14 mouse cellular contexts compared by ENCODE assay signal in genomic region chr12:44403731-44404424, GRCm38 (mm10).
DNase-seq lines count a peak whose midpoint lies in the region; ATAC-seq lines count a peak whose summit lies in the region.
"Had no signal": no experiment of that assay in that cellular context is flagged by ENCODE, and none has a peak within 500 bp of the region (broad histone marks: within the 10 kb centered on the region; RNA-seq: fewer than 3 reads in every experiment).

No protein-coding gene starts in this region.

- no peaks in the 10 kb centered on the region for H3K36me3 ChIP-seq in forebrain, embryonic 16.5 days (ENCODE audit: control insufficient read depth, insufficient read depth)
- no peaks in the 10 kb centered on the region for H3K36me3 ChIP-seq in neural tube, embryonic 13.5 days
- H3K36me3 ChIP-seq: embryonic facial prominence, embryonic 15.5 days; heart, embryonic 15.5 days had no signal

- H3K9ac ChIP-seq in forebrain, embryonic 16.5 days (replicated peaks; ENCODE audit: low read depth, low read length): 0 out of 2 replicates have a peak overlapping the region, but pooled peaks have one; percentile 23
- H3K9ac ChIP-seq in neural tube, embryonic 13.5 days: no peak overlapping the region
- H3K9ac ChIP-seq: embryonic facial prominence, embryonic 15.5 days; heart, embryonic 15.5 days had no signal

- H3K4me2 ChIP-seq in forebrain, embryonic 16.5 days (ENCODE audit: low read length): no peak overlapping the region
- no peak overlapping the region for H3K4me2 ChIP-seq in neural tube, embryonic 13.5 days
- H3K4me2 ChIP-seq: embryonic facial prominence, embryonic 15.5 days; heart, embryonic 15.5 days had no signal

- no peaks in the 10 kb centered on the region for H3K27me3 ChIP-seq in forebrain, embryonic 16.5 days (replicated peaks; ENCODE audit: control insufficient read depth, insufficient read depth, low read length)
- no peaks in the 10 kb centered on the region for H3K27me3 ChIP-seq in neural tube, embryonic 13.5 days
- H3K27me3 ChIP-seq: embryonic facial prominence, embryonic 15.5 days; heart, embryonic 15.5 days had no signal

- H3K4me1 ChIP-seq in forebrain, embryonic 16.5 days (replicated peaks; ENCODE audit: control insufficient read depth, insufficient read depth, low read length): peaks cover 35% of the 10 kb centered on the region
- peaks cover 29% of the 10 kb centered on the region for H3K4me1 ChIP-seq in neural tube, embryonic 13.5 days (replicated peaks)
- H3K4me1 ChIP-seq: embryonic facial prominence, embryonic 15.5 days; heart, embryonic 15.5 days had no signal

- peak overlapping the region; percentile 76 for H3K27ac ChIP-seq in forebrain, embryonic 16.5 days (ENCODE audit: low read length)
- peak overlapping the region; percentile 86 for H3K27ac ChIP-seq in neural tube, embryonic 13.5 days (replicated peaks)
- H3K27ac ChIP-seq: embryonic facial prominence, embryonic 15.5 days; heart, embryonic 15.5 days had no signal

- WGBS in forebrain, embryonic 16.5 days: 7% methylated on average over 3 of the region's 3 CpGs
- WGBS in neural tube, embryonic 13.5 days: 8% methylated on average over 3 of the region's 3 CpGs

- ATAC-seq in forebrain, embryonic 16.5 days: peak; percentile 85
- peak; percentile 80 for ATAC-seq in neural tube, embryonic 13.5 days (ENCODE audit: low read depth)

- no peak overlapping the region for H3K4me3 ChIP-seq in forebrain, embryonic 16.5 days (replicated peaks; ENCODE audit: low read length)
- H3K4me3 ChIP-seq in neural tube, embryonic 13.5 days: no peak overlapping the region
- H3K4me3 ChIP-seq: embryonic facial prominence, embryonic 15.5 days; heart, embryonic 15.5 days had no signal

- peak; percentile 26 for DNase-seq in embryo, embryonic 10.5 days (ENCODE audit: low spot score)
- DNase-seq in embryo, embryonic 10 days (ENCODE audit: low spot score): no peak
- DNase-seq in mesoderm, embryonic 11.5 days (ENCODE audit: low read depth, low spot score): peak; percentile 24
- no peak for DNase-seq in kidney, adult 11 months
- DNase-seq in lung, postnatal 36 days: no peak
- no peak for DNase-seq in frontal cortex, postnatal 25 days (ENCODE audit: low spot score in 2 of 2)
- DNase-seq: cerebellum, adult 2 months; kidney, postnatal 25 days; lung, adult 18-20 months; thymus, postnatal 36 days had no signal

- no peaks in the 10 kb centered on the region for H3K9me3 ChIP-seq in forebrain, embryonic 16.5 days (ENCODE audit: control insufficient read depth, low read length)
- no peaks in the 10 kb centered on the region for H3K9me3 ChIP-seq in neural tube, embryonic 13.5 days
- H3K9me3 ChIP-seq: embryonic facial prominence, embryonic 15.5 days; heart, embryonic 15.5 days had no signal

Comparison
In these comparisons a context has a peak if more than half of its experiments do, and no peak if none do; other contexts are left out.
1. DNase-seq: peak in embryo, embryonic 10.5 days (single experiment) and mesoderm, embryonic 11.5 days (single experiment); none in embryo, embryonic 10 days (single experiment), kidney, adult 11 months (single experiment), lung, postnatal 36 days (single experiment) and frontal cortex, postnatal 25 days (0 of 2).